Mouse (Mus musculus): ENCODE results near the gene Catip.

- TF ChIP-seq CTCF (IDR thresholded peaks at IDR 0.05; ENCODE audit: insufficient read depth, low read depth, low read length): no peak
- no peak for TF ChIP-seq POLR2A (IDR thresholded peaks at IDR 0.05; ENCODE audit: insufficient read depth, low read depth, low read length)
Observed at GRCm38 (mm10) chr1:74338013-74338412, 23.9 kb upstream of the Catip start.

Measured in olfactory bulb, adult 2 months (tissue).